Mouse (Mus musculus): Measurements from ENCODE around the gene Mrgpra2b.
"Not testable (repeated sequence)": the region's sequence is repeated elsewhere in the genome, so short reads cannot be mapped to it uniquely, and the experiment has no call there.

Gene Mrgpra2b

DNA sequence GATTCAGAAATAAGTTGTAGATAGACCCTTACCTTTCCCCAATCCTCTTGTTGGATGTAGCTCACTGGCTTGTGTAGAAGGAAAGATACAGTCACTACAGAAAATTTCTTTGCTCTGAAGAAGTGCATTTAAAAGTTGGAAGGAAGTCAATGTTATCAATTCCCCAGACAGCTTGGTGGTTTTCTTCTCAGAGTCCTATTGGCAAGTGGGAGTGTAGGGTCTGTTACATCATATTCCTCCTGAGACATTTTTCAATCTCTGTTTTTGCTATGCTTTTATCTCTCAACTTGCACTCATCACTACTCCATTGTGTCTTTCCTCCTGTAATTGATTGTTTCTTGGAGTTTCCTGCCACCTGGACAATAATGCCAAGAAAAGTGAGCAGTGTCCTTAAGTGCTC, at the start of gene Mrgpra2b:
Gene Mrgpra2b, minus strand, starts transcription at position 101 of the 400 bp plus-strand sequence.
- DNase-seq = no peak

- no peak for DNase-seq
These were observed 12.3 kb downstream of the Mrgpra2b start for GRCm38 (mm10) chr7:47516379-47516778.

DNA sequence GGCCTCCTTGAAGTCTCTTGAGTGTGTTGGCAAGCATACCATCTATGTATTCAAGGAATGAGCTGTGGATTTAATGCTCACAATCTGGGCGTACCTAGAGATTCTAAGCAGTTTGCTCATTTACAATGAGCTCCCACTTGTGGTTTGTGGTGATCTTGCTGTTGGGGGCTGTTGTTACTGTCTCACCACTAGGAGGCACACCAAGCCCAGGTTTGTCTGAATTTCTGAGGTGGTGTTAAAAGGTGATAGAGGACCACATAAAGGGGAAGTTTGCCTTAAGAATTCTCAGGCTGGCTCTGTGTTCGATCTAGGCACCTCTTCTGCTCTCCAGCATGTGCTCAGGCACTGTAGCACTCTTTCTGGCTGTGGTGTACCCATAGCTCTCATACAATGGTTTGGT, 13.6 kb downstream of the Mrgpra2b start:
- no peak for DNase-seq

GRCm38 (mm10) chr7:47502953-47503352, 25.7 kb downstream of the Mrgpra2b start:
- DNase-seq = no peak

DNA sequence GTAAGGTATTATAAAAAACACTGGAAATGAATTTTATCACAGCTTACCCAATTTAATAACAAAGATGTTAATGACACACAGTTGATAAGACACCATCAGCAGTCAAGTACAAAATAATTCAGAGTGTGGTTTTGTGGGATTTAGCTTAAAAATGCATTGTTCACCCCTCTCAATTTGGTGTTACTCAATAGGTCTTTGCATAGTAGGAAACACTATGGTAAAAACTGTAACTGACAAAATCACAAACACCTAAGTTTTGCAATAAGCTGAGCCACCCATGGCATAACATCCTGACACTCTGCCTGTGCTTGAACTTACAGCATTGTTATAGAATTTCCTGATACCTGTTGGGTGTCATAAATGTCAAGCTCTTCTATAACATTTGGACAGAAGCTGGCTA, 37.4 kb downstream of the Mrgpra2b start:
- DNase-seq = not testable (repeated sequence)

GRCm38 (mm10) chr7:47489438-47489837, 39.2 kb downstream of the Mrgpra2b start:
- not testable (repeated sequence) for DNase-seq

DNA sequence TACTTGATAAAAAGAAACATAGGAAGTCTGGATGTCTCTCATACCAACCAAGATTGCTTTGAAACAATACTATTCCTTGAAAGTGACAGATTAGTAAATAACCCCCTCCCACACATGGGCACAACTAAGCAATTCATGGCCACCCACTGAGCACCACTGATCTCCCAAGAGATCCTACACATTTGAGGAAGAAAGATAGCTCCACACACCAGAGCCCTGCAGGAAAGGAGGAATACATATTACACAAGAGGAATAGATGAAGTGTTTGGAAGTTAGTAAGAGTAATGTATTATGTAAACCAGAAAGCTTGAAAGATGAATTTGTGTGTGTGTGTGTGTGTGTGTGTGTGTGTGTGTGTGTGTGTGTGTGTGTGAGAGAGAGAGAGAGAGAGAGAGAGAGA, 45.5 kb downstream of the Mrgpra2b start:
- DNase-seq = not testable (repeated sequence)

DNA sequence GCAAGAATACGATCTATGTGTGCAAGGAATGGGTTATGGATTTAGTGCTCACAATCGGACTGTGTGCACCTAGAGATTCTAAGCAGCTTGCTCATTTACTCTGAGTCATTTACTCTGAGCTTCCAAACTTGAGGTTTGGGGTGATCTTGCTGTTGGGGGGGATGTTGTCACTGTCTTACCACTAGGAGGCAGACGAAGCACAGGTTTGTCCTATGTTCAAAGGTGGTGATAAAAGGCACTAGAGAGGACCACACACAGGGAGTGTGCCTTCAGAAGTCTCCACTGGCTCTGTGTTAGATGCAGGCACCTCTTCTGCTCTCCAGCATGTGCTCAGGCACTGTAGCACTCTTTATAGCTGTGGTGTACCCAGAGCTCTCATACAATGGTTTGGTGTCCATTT, 54.8 kb downstream of the Mrgpra2b start:
- DNase-seq = not testable (repeated sequence)

- not testable (repeated sequence) for DNase-seq
These were observed 63.2 kb downstream of the Mrgpra2b start for GRCm38 (mm10) chr7:47465278-47465981.

DNA sequence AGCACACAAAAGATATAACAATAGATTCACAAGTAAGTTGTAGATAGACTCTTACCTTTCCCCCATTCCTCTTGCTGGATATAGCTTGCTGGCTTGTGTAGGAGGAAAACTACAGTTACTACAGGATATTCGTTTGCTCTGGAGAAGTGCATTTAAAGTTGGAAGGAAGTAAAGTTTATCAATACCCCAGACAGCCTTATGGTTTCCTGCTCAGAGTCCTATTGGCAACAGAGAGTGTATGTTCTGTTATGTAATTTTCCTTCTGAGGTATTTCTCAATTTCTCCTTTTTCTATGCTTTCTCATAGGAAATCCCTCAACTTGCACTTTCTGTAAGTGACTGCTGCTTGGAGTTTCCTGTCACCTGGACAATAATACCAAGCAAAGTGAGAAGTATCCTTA, 76.6 kb downstream of the Mrgpra2b start, which contains the start of gene Mrgpra2a:
Gene Mrgpra2a, minus strand, starts transcription at position 125 of the 400 bp plus-strand sequence.
- not testable (repeated sequence) for DNase-seq

- DNase-seq = not testable (repeated sequence)
These were observed 82.9 kb downstream of the Mrgpra2b start for GRCm38 (mm10) chr7:47445729-47446128.

GRCm38 (mm10) chr7:47436463-47436862, 92.2 kb downstream of the Mrgpra2b start:
- DNase-seq = not testable (repeated sequence)

DNA sequence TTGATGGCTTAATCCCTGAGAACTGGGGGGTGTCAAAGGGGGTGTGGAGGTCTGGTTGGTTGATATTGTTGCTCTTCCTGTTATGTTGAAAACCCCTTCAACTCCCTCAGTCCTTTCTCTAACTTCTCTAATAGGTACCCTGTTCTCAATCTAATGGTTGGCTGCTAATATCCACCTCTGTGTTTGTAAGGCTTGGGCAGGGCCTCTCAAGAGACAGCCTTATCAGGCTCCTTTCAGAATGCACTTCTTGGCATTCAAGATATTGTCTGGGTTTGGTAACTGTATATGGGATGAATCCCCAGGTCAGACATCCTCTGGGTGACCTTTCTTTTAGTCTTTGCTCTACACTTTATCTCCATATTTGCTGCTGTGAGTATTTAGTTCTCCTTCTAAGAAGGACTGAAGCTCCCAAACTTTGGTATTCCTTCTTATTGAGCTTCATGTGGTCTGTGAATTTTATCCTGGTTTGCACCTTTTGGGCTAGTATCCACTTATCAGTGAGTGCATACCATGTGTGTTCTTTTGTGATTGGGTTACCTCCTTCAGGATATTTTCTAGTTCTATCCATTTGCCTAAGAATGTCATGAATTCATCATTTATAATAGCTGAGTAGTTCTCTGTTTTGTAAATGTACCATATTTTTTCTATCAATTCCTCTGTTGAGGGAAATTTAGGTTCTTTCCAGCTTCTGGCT, 100.7 kb downstream of the Mrgpra2b start:
- DNase-seq = not testable (repeated sequence)
